18 mouse cellular contexts compared by ENCODE assay signal in the genomic region with DNA sequence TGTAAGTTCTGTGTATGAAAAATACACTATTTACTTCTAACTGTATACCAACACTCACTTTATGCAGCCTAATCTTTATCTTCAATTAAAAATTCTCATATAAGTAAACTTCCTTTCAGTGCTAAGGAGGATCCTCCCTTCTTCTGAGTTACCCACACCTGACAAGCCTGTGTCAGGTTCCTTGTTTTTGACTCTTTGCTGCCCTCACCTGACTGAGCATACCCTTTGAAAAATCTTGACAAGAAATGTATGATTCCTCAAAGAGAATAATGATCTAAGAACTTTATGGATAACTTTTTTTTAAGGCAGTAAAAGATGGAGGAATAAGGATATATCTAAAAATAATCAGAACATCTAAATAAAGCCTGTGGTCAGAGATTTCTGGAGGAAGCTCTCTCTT.
A peak's percentile ranks its signal among the peaks of the same experiment; 100 is the strongest.
DNase-seq lines count a peak whose midpoint lies in the region; ATAC-seq and TF ChIP-seq lines count a peak whose summit lies in the region.
"Had no signal": no experiment of that assay in that cellular context is flagged by ENCODE, and none has a peak within 500 bp of the region (broad histone marks: within the 10 kb centered on the region; RNA-seq: fewer than 3 reads in every experiment).

No protein-coding gene starts in this region.

- peak in 2 of 3 experiments; percentile 20 to 56; a peak in 3 of 6 replicates for TF ChIP-seq CTCF in MEL (IDR thresholded peaks at IDR 0.05 in 2 of 3, conservative IDR thresholded peaks at IDR 0.05 in 1 of 3; ENCODE audit: control insufficient read depth in 1 of 3, insufficient read depth in 1 of 3, low read depth in 2 of 3, low read length in 3 of 3, poor library complexity in 1 of 3, severe bottlenecking in 1 of 3)
- TF ChIP-seq CTCF in brain, embryonic 14.5 days (IDR thresholded peaks at IDR 0.05; ENCODE audit: borderline replicate concordance, extremely low read depth, insufficient read depth, insufficient read length), result no peak

- H3K27me3 ChIP-seq in midbrain, embryonic 14.5 days (ENCODE audit: control insufficient read depth, insufficient read depth, low read length), result no peaks in the 10 kb centered on the region
- no peaks in the 10 kb centered on the region for H3K27me3 ChIP-seq in midbrain, embryonic 10.5 days (ENCODE audit: low read depth, poor library complexity, severe bottlenecking)
- no peaks in the 10 kb centered on the region for H3K27me3 ChIP-seq in MEL (ENCODE audit: control insufficient read depth in 1 of 2, insufficient read depth in 2 of 2, low read length in 2 of 2)
- no peaks in the 10 kb centered on the region for H3K27me3 ChIP-seq in kidney, embryonic 14.5 days (ENCODE audit: control insufficient read depth, insufficient read depth, low read length)
- H3K27me3 ChIP-seq: embryonic facial prominence, embryonic 15.5 days; heart, embryonic 12.5 days; hindbrain, embryonic 15.5 days; limb, embryonic 12.5 days had no signal

- peak; percentile 82 for ATAC-seq in frontal cortex, adult (ENCODE audit: low TSS enrichment)
- no peak for ATAC-seq in midbrain, embryonic 14.5 days (ENCODE audit: low FRiP score, low TSS enrichment)
- no peak for ATAC-seq in kidney, embryonic 14.5 days (ENCODE audit: low FRiP score, low TSS enrichment)

- H3K9ac ChIP-seq in midbrain, embryonic 14.5 days (replicated peaks; ENCODE audit: low read length), result no peak overlapping the region
- H3K9ac ChIP-seq in MEL (ENCODE audit: control insufficient read depth, low read depth, low read length, poor library complexity, severe bottlenecking), result no peak overlapping the region
- H3K9ac ChIP-seq in kidney, embryonic 14.5 days (ENCODE audit: low read depth, low read length), result no peak overlapping the region
- H3K9ac ChIP-seq: embryonic facial prominence, embryonic 15.5 days; heart, embryonic 12.5 days; hindbrain, embryonic 15.5 days; limb, embryonic 12.5 days; liver, embryonic 14.5 days had no signal

- H3K4me1 ChIP-seq in midbrain, embryonic 14.5 days (ENCODE audit: control insufficient read depth, insufficient read depth, low read length), result no peaks in the 10 kb centered on the region
- H3K4me1 ChIP-seq in midbrain, embryonic 10.5 days, result no peaks in the 10 kb centered on the region
- H3K4me1 ChIP-seq in MEL (ENCODE audit: control insufficient read depth in 1 of 2, insufficient read depth in 2 of 2, low read length in 2 of 2), result no peaks in the 10 kb centered on the region
- no peaks in the 10 kb centered on the region for H3K4me1 ChIP-seq in kidney, embryonic 14.5 days (ENCODE audit: control insufficient read depth, insufficient read depth, low read length)
- H3K4me1 ChIP-seq: embryonic facial prominence, embryonic 15.5 days; forebrain, embryonic 10.5 days; heart, embryonic 12.5 days; hindbrain, embryonic 15.5 days; limb, embryonic 12.5 days had no signal

- no peaks in the 10 kb centered on the region for H3K9me3 ChIP-seq in midbrain, embryonic 14.5 days (ENCODE audit: control insufficient read depth, low read length)
- H3K9me3 ChIP-seq in midbrain, embryonic 10.5 days (replicated peaks), result no peaks in the 10 kb centered on the region
- no peaks in the 10 kb centered on the region for H3K9me3 ChIP-seq in MEL (replicated peaks; ENCODE audit: insufficient read depth, low read length)
- H3K9me3 ChIP-seq in kidney, embryonic 14.5 days (ENCODE audit: control insufficient read depth, low read length), result no peaks in the 10 kb centered on the region
- H3K9me3 ChIP-seq: embryonic facial prominence, embryonic 15.5 days; forebrain, embryonic 10.5 days; heart, embryonic 12.5 days; hindbrain, embryonic 15.5 days; limb, embryonic 12.5 days had no signal

- H3K36me3 ChIP-seq in midbrain, embryonic 14.5 days (ENCODE audit: control insufficient read depth, insufficient read depth, low read length), result no peaks in the 10 kb centered on the region
- H3K36me3 ChIP-seq in midbrain, embryonic 10.5 days, result no peaks in the 10 kb centered on the region
- no peaks in the 10 kb centered on the region for H3K36me3 ChIP-seq in MEL (ENCODE audit: control insufficient read depth in 1 of 2, insufficient read depth in 2 of 2, low read length in 2 of 2)
- H3K36me3 ChIP-seq in kidney, embryonic 14.5 days (ENCODE audit: control insufficient read depth, insufficient read depth, low read length), result no peaks in the 10 kb centered on the region
- H3K36me3 ChIP-seq: embryonic facial prominence, embryonic 15.5 days; forebrain, embryonic 10.5 days; heart, embryonic 12.5 days; hindbrain, embryonic 15.5 days; limb, embryonic 12.5 days had no signal

- no peak for TF ChIP-seq POLR2A in MEL (IDR thresholded peaks at IDR 0.05; ENCODE audit: control insufficient read depth in 1 of 2, insufficient read depth in 1 of 2, low read depth in 1 of 2, low read length in 2 of 2, poor library complexity in 1 of 2)
- TF ChIP-seq POLR2A in brain, embryonic 14.5 days (IDR thresholded peaks at IDR 0.05; ENCODE audit: borderline replicate concordance, extremely low read depth, insufficient read depth, insufficient read length, poor library complexity, severe bottlenecking), result no peak

- TF ChIP-seq RAD21 in MEL (IDR thresholded peaks at IDR 0.05; ENCODE audit: low read depth, low read length), result peak; percentile 72

- no peak overlapping the region for H3K4me3 ChIP-seq in midbrain, embryonic 14.5 days (replicated peaks; ENCODE audit: low read depth, low read length)
- no peak overlapping the region for H3K4me3 ChIP-seq in midbrain, embryonic 10.5 days
- H3K4me3 ChIP-seq in MEL (ENCODE audit: control insufficient read depth in 1 of 2, insufficient read depth in 1 of 2, low read depth in 2 of 2, low read length in 2 of 2), result no peak overlapping the region
- no peak overlapping the region for H3K4me3 ChIP-seq in kidney, embryonic 14.5 days (ENCODE audit: low read length)
- H3K4me3 ChIP-seq: embryonic facial prominence, embryonic 15.5 days; forebrain, embryonic 10.5 days; heart, embryonic 12.5 days; hindbrain, embryonic 15.5 days; limb, embryonic 12.5 days had no signal

- no peak overlapping the region for H3K4me2 ChIP-seq in midbrain, embryonic 14.5 days (ENCODE audit: low read length)
- no peak overlapping the region for H3K4me2 ChIP-seq in kidney, embryonic 14.5 days (replicated peaks; ENCODE audit: low read depth, low read length)
- H3K4me2 ChIP-seq: embryonic facial prominence, embryonic 15.5 days; heart, embryonic 12.5 days; hindbrain, embryonic 15.5 days; limb, embryonic 12.5 days had no signal

- no peak for DNase-seq in frontal cortex, postnatal 14 days (ENCODE audit: low spot score in 2 of 2)
- DNase-seq in midbrain, embryonic 14.5 days, result peak; percentile 46
- DNase-seq in midbrain, embryonic 10.5 days (ENCODE audit: low spot score), result no peak
- peak; percentile 19 for DNase-seq in MEL (ENCODE audit: low read depth, low spot score)
- DNase-seq in brain, embryonic 14.5 days (ENCODE audit: low read depth), result peak; percentile 54
- DNase-seq in adrenal gland, adult (ENCODE audit: inconsistent age in 2 of 2, low spot score in 1 of 2), result no peak
- DNase-seq: heart, postnatal 36 days; kidney, adult 18-20 months; kidney, postnatal 14 days; lung, postnatal 10 days had no signal

- H3K27ac ChIP-seq in midbrain, embryonic 14.5 days (replicated peaks; ENCODE audit: low read depth, low read length), result no peak overlapping the region
- H3K27ac ChIP-seq in midbrain, embryonic 10.5 days (replicated peaks), result no peak overlapping the region
- H3K27ac ChIP-seq in MEL (ENCODE audit: control insufficient read depth, low read depth, low read length), result no peak overlapping the region
- H3K27ac ChIP-seq in kidney, embryonic 14.5 days (ENCODE audit: low read depth, low read length), result no peak overlapping the region
- H3K27ac ChIP-seq: embryonic facial prominence, embryonic 15.5 days; forebrain, embryonic 10.5 days; hindbrain, embryonic 15.5 days; limb, embryonic 12.5 days; liver, embryonic 14.5 days had no signal

- no peaks in the 10 kb centered on the region for H3K79me2 ChIP-seq in MEL (ENCODE audit: control insufficient read depth, insufficient read depth, low read length, poor library complexity)

- TF ChIP-seq EP300 in MEL (IDR thresholded peaks at IDR 0.05; ENCODE audit: low read depth in 1 of 2, low read length in 2 of 2), result no peak

TF ChIP-seq in MEL, 35 proteins besides CTCF, POLR2A, EP300 and RAD21:
- TF ChIP-seq MEF2A (IDR thresholded peaks at IDR 0.05; ENCODE audit: extremely low read depth, insufficient replicate concordance, low read depth, low read length, poor library complexity, severe bottlenecking) (no peak), POLR2AphosphoS2 (IDR thresholded peaks at IDR 0.05; ENCODE audit: low read length) (no peak), SMC3 (IDR thresholded peaks at IDR 0.05; ENCODE audit: low read depth, low read length) (peak; percentile 74), ELF1 (IDR thresholded peaks at IDR 0.05; ENCODE audit: low read depth, low read length) (no peak), ZC3H11A (IDR thresholded peaks at IDR 0.05; ENCODE audit: low read depth, low read length) (peak; percentile 78)

Comparison
In these comparisons a context has a peak if more than half of its experiments do, and no peak if none do; other contexts are left out.
1. DNase-seq: peak in midbrain, embryonic 14.5 days (single experiment), MEL (single experiment) and brain, embryonic 14.5 days (single experiment); none in frontal cortex, postnatal 14 days (0 of 2), midbrain, embryonic 10.5 days (single experiment) and adrenal gland, adult (0 of 2).